Mouse (Mus musculus) ES-E14 (cell line): ENCODE measurements around the gene 2610528J11Rik.

ENCODE experiments used
- CHD2 ChIP-seq: IDR thresholded peaks from 2 replicates; pipeline ENCODE4 v1.6.1; 2014; ENCODE audit warnings: mild to moderate bottlenecking, low read depth, low read length, inconsistent platforms
- HCFC1 ChIP-seq: IDR thresholded peaks from 2 replicates; pipeline ENCODE4 v1.6.1; 2012; ENCODE audit warnings: low read length, inconsistent platforms, borderline replicate concordance; ENCODE audit not compliant: insufficient read depth
- ZNF384 ChIP-seq: IDR thresholded peaks from 2 replicates; pipeline ENCODE4 v1.6.1; 2012; ENCODE audit warnings: low read depth, low read length, inconsistent platforms

DNA sequence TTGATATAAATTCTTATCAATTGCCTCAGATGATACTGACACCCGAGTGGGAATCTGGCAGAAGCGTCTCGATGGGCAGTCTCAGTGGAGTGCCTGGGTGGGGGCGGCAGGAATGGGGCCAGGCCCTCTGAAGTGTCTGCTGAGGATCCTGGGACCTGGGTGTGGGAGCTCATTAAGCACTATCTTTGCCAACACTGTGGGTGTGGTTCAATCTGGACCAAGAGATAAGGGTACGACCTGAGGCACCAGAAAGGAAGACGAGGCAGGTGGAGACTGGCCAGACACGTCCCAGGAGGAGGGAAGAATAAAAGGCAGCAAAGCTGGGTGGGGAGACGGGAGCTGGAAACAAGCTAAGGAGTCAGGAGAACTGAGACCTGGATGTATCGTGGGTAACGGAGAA lies 41.9 kb downstream of the 2610528J11Rik start:
- no peak for TF ChIP-seq HCFC1
- no peak for TF ChIP-seq CHD2
- TF ChIP-seq ZNF384, result no peak
